9 mouse cellular contexts compared by ENCODE assay signal in the genomic region with DNA sequence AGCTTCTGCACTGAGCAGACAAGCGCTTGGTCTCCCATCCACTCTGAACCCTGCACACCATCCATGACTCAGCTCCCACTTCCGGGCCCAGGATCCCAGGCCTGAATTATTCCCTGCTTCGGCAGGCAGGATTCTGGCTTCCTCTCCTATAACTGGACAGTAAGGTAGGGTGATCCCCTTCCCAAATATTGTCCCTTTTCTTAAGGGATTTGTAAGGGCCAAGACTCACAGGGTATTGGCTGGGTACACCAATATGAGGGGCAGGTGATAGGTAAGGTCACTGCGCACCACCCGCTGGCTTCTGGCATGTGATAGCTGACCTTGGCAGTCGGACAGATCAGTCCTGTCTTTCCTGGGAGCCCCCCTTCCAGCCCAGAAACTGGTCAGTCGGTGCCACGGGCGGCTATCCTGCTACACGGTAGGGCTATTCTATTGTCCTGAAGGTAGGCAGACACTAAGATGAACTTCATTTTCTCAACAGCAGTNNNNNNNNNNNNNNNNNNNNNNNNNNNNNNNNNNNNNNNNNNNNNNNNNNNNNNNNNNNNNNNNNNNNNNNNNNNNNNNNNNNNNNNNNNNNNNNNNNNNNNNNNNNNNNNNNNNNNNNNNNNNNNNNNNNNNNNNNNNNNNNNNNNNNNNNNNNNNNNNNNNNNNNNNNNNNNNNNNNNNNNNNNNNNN. TPM values are rescaled to one million over a fixed set of nuclear protein-coding genes. Genes with fewer than 3 reads are reported as not detected.
DNase-seq lines count a peak whose midpoint lies in the region; ATAC-seq and TF ChIP-seq lines count a peak whose summit lies in the region.
"Had no signal": no experiment of that assay in that cellular context is flagged by ENCODE, and none has a peak within 500 bp of the region (broad histone marks: within the 10 kb centered on the region; RNA-seq: fewer than 3 reads in every experiment).

No protein-coding gene starts in this region.

- no peaks in the 10 kb centered on the region for H3K27me3 ChIP-seq in kidney, postnatal 0 days (ENCODE audit: insufficient read depth, low read length)
- H3K27me3 ChIP-seq in kidney, embryonic 14.5 days (ENCODE audit: control insufficient read depth, insufficient read depth, low read length) = no peaks in the 10 kb centered on the region
- H3K27me3 ChIP-seq in heart, postnatal 0 days (ENCODE audit: control insufficient read depth, insufficient read depth, low read length) = no peaks in the 10 kb centered on the region
- no peaks in the 10 kb centered on the region for H3K27me3 ChIP-seq in myocyte (ENCODE audit: control insufficient read depth, insufficient read depth, insufficient read length)
- no peaks in the 10 kb centered on the region for H3K27me3 ChIP-seq in midbrain, postnatal 0 days (ENCODE audit: insufficient read depth, low read length)

- no peaks in the 10 kb centered on the region for H3K36me3 ChIP-seq in kidney, postnatal 0 days (ENCODE audit: insufficient read depth, low read length)
- no peaks in the 10 kb centered on the region for H3K36me3 ChIP-seq in kidney, embryonic 14.5 days (ENCODE audit: control insufficient read depth, insufficient read depth, low read length)
- peaks cover 7% of the 10 kb centered on the region for H3K36me3 ChIP-seq in heart, postnatal 0 days (replicated peaks; ENCODE audit: control insufficient read depth, insufficient read depth, low read length)
- H3K36me3 ChIP-seq in myocyte (ENCODE audit: control insufficient read depth, insufficient read depth) = peaks cover 34% of the 10 kb centered on the region
- H3K36me3 ChIP-seq in midbrain, postnatal 0 days (ENCODE audit: insufficient read depth, low read length) = peaks cover 4% of the 10 kb centered on the region; the same call in 1 of the 2 replicates
- H3K36me3 ChIP-seq: neural tube, embryonic 12.5 days had no signal

- TF ChIP-seq POLR2A in myocyte (IDR thresholded peaks at IDR 0.05; ENCODE audit: insufficient read length, low read depth) = peak; percentile 48

- peak overlapping the region; percentile 15; the same call in 1 of the 2 replicates for H3K27ac ChIP-seq in kidney, postnatal 0 days
- H3K27ac ChIP-seq in kidney, embryonic 14.5 days (ENCODE audit: low read depth, low read length) = no peak overlapping the region
- peak overlapping the region; percentile 90 for H3K27ac ChIP-seq in brown adipose tissue, adult 24 weeks (replicated peaks; ENCODE audit: low read depth, low read length)
- H3K27ac ChIP-seq in heart, postnatal 0 days (ENCODE audit: low read depth) = peak overlapping the region; percentile 94
- no peak overlapping the region for H3K27ac ChIP-seq in midbrain, postnatal 0 days (ENCODE audit: low read depth, low read length)
- H3K27ac ChIP-seq: neural tube, embryonic 12.5 days had no signal

- no peak for ATAC-seq in kidney, postnatal 0 days (replicated peaks; ENCODE audit: low FRiP score, low read depth)
- ATAC-seq in kidney, embryonic 14.5 days (ENCODE audit: low FRiP score, low TSS enrichment) = no peak
- no peak for ATAC-seq in heart, postnatal 0 days (ENCODE audit: insufficient read depth, low read depth)
- ATAC-seq in midbrain, postnatal 0 days (ENCODE audit: low FRiP score) = no peak
- no peak for ATAC-seq in monocyte, adult 5-6 weeks (replicated peaks; ENCODE audit: insufficient number of reproducible peaks, low FRiP score, low TSS enrichment, poor library complexity, severe bottlenecking)

- TF ChIP-seq CTCF in kidney, postnatal 0 days (IDR thresholded peaks at IDR 0.05; ENCODE audit: low read depth) = no peak
- no peak for TF ChIP-seq CTCF in heart, postnatal 0 days (IDR thresholded peaks at IDR 0.05; ENCODE audit: low read depth)
- no peak for TF ChIP-seq CTCF in midbrain, postnatal 0 days (IDR thresholded peaks at IDR 0.05)

- H3K9me3 ChIP-seq in kidney, postnatal 0 days (replicated peaks; ENCODE audit: low read length) = no peaks in the 10 kb centered on the region
- no peaks in the 10 kb centered on the region for H3K9me3 ChIP-seq in kidney, embryonic 14.5 days (ENCODE audit: control insufficient read depth, low read length)
- no peaks in the 10 kb centered on the region for H3K9me3 ChIP-seq in heart, postnatal 0 days (replicated peaks; ENCODE audit: control insufficient read depth, low read length)
- no peaks in the 10 kb centered on the region for H3K9me3 ChIP-seq in midbrain, postnatal 0 days (ENCODE audit: low read length)
- H3K9me3 ChIP-seq: neural tube, embryonic 12.5 days had no signal

- no peak for DNase-seq in kidney, postnatal 0 days (ENCODE audit: low spot score)
- DNase-seq in heart, postnatal 0 days (ENCODE audit: low spot score) = no peak
- DNase-seq in midbrain, postnatal 0 days (ENCODE audit: low spot score) = no peak

- TF ChIP-seq EP300 in heart, postnatal 0 days (IDR thresholded peaks at IDR 0.05; ENCODE audit: low read depth) = no peak

- no peak overlapping the region for H3K4me3 ChIP-seq in kidney, postnatal 0 days (replicated peaks; ENCODE audit: low read depth, low read length)
- H3K4me3 ChIP-seq in kidney, embryonic 14.5 days (ENCODE audit: low read length) = no peak overlapping the region
- H3K4me3 ChIP-seq in brown adipose tissue, adult 24 weeks (ENCODE audit: insufficient read depth, low read depth, low read length) = 0 out of 2 replicates have a peak overlapping the region, but pooled peaks have one; percentile 9
- H3K4me3 ChIP-seq in heart, postnatal 0 days (ENCODE audit: low read depth, low read length) = no peak overlapping the region
- peak overlapping the region; percentile 13 for H3K4me3 ChIP-seq in myocyte
- no peak overlapping the region for H3K4me3 ChIP-seq in midbrain, postnatal 0 days (ENCODE audit: low read depth, low read length)
- H3K4me3 ChIP-seq: neural tube, embryonic 12.5 days had no signal

- no peak overlapping the region for H3ac ChIP-seq in myocyte (ENCODE audit: control insufficient read depth, insufficient read length)

- H3K9ac ChIP-seq in kidney, postnatal 0 days (ENCODE audit: low read depth, low read length) = 0 out of 2 replicates have a peak overlapping the region, but pooled peaks have one; percentile 18
- H3K9ac ChIP-seq in kidney, embryonic 14.5 days (ENCODE audit: low read depth, low read length) = no peak overlapping the region
- 0 out of 2 replicates have a peak overlapping the region, but pooled peaks have one; percentile 18 for H3K9ac ChIP-seq in heart, postnatal 0 days (replicated peaks; ENCODE audit: low read depth, low read length)
- no peak overlapping the region for H3K9ac ChIP-seq in midbrain, postnatal 0 days (replicated peaks; ENCODE audit: low read length, poor library complexity, severe bottlenecking)
- H3K9ac ChIP-seq: neural tube, embryonic 12.5 days had no signal

- no peak overlapping the region for H3K4me2 ChIP-seq in kidney, postnatal 0 days (ENCODE audit: low read length)
- H3K4me2 ChIP-seq in kidney, embryonic 14.5 days (replicated peaks; ENCODE audit: low read depth, low read length) = no peak overlapping the region
- peak overlapping the region; percentile 9; the same call in 1 of the 2 replicates for H3K4me2 ChIP-seq in heart, postnatal 0 days (ENCODE audit: low read depth, low read length)
- peak overlapping the region; percentile 96 for H3K4me2 ChIP-seq in myocyte (ENCODE audit: low read depth)
- no peak overlapping the region for H3K4me2 ChIP-seq in midbrain, postnatal 0 days (ENCODE audit: low read depth, low read length, poor library complexity, severe bottlenecking)
- H3K4me2 ChIP-seq: neural tube, embryonic 12.5 days had no signal

- 74% methylated on average over 10 of the region's 10 CpGs for WGBS in kidney, postnatal 0 days
- 84% methylated on average over 10 of the region's 10 CpGs for WGBS in kidney, embryonic 14.5 days
- 43% methylated on average over 10 of the region's 10 CpGs for WGBS in heart, postnatal 0 days
- 83% methylated on average over 10 of the region's 10 CpGs for WGBS in midbrain, postnatal 0 days

- peaks cover 76% of the 10 kb centered on the region for H3K79me2 ChIP-seq in myocyte (ENCODE audit: control insufficient read depth, insufficient read depth)

- peaks cover 28% of the 10 kb centered on the region for H3K4me1 ChIP-seq in kidney, postnatal 0 days (replicated peaks; ENCODE audit: insufficient read depth, low read length)
- H3K4me1 ChIP-seq in kidney, embryonic 14.5 days (ENCODE audit: control insufficient read depth, insufficient read depth, low read length) = peaks cover 25% of the 10 kb centered on the region
- peaks cover 50% of the 10 kb centered on the region for H3K4me1 ChIP-seq in brown adipose tissue, adult 24 weeks (ENCODE audit: control insufficient read depth, insufficient read depth, insufficient read length, low read length)
- peaks cover 50% of the 10 kb centered on the region for H3K4me1 ChIP-seq in heart, postnatal 0 days (ENCODE audit: control insufficient read depth, insufficient read depth)
- H3K4me1 ChIP-seq in midbrain, postnatal 0 days (ENCODE audit: insufficient read depth, low read length) = peaks cover 6% of the 10 kb centered on the region; the same call in 1 of the 2 replicates

RNA-seq across cellular contexts. Expression of gene Lmna, which starts 13.9 kb away (rescaled TPM):
- polyA plus RNA-seq in kidney, postnatal 0 days (2015; fragmentation: Nextera tagmentation; extraction: Ambion mirVana) = 99.3 and 108 TPM in 2 replicates
- 41.6 and 55.7 TPM in 2 replicates for polyA plus RNA-seq in kidney, embryonic 14.5 days (2014; fragmentation: Nextera tagmentation; extraction: Ambion mirVana)
- polyA plus RNA-seq in brown adipose tissue, adult 24 weeks (2012; ENCODE audit: insufficient read depth, insufficient read length, missing spikeins) = 33.8 and 35.7 TPM in 2 replicates
- 156 and 210 TPM in 2 replicates for total RNA-seq in heart, postnatal 0 days (2014; rRNA removed; ENCODE audit: low replicate concordance)
- polyA plus RNA-seq in heart, postnatal 0 days (2015; fragmentation: Nextera tagmentation; extraction: Ambion mirVana) = 109 and 122 TPM in 2 replicates
- polyA plus RNA-seq in myocyte (2012; fragmentation: generic; extraction: Trizol) = 954 TPM
- 57.6 and 75.0 TPM in 2 replicates for total RNA-seq in midbrain, postnatal 0 days (2014; rRNA removed)
- 74.1 and 77.2 TPM in 2 replicates for polyA plus RNA-seq in midbrain, postnatal 0 days (2015; fragmentation: Nextera tagmentation; extraction: Ambion mirVana)
- total RNA-seq in monocyte, adult 5-6 weeks (2017) = 28.1 to 43.4 TPM (median 40.8 TPM) in 3 replicates

RNA-seq across cellular contexts. Expression of gene Sema4a, which starts 34.9 kb away (rescaled TPM):
- polyA plus RNA-seq in kidney, postnatal 0 days (2015; fragmentation: Nextera tagmentation; extraction: Ambion mirVana) = 32.6 and 33.3 TPM in 2 replicates
- 5.7 and 10.0 TPM in 2 replicates for polyA plus RNA-seq in kidney, embryonic 14.5 days (2014; fragmentation: Nextera tagmentation; extraction: Ambion mirVana)
- 25.7 and 30.2 TPM in 2 replicates for polyA plus RNA-seq in brown adipose tissue, adult 24 weeks (2012; ENCODE audit: insufficient read depth, insufficient read length, missing spikeins)
- total RNA-seq in heart, postnatal 0 days (2014; rRNA removed; ENCODE audit: low replicate concordance) = 2.0 and 2.1 TPM in 2 replicates
- 0.93 and 1.0 TPM in 2 replicates for polyA plus RNA-seq in heart, postnatal 0 days (2015; fragmentation: Nextera tagmentation; extraction: Ambion mirVana)
- polyA plus RNA-seq in myocyte (2012; fragmentation: generic; extraction: Trizol) = 0.35 TPM
- 52.6 and 62.0 TPM in 2 replicates for total RNA-seq in midbrain, postnatal 0 days (2014; rRNA removed)
- 42.1 and 44.2 TPM in 2 replicates for polyA plus RNA-seq in midbrain, postnatal 0 days (2015; fragmentation: Nextera tagmentation; extraction: Ambion mirVana)
- total RNA-seq in monocyte, adult 5-6 weeks (2017) = 41.3 to 161 TPM (median 62.1 TPM) in 3 replicates

RNA-seq across cellular contexts. Expression of gene Mex3a, which starts 36.3 kb away (rescaled TPM):
- 12.5 and 13.8 TPM in 2 replicates for polyA plus RNA-seq in kidney, postnatal 0 days (2015; fragmentation: Nextera tagmentation; extraction: Ambion mirVana)
- 31.6 and 32.2 TPM in 2 replicates for polyA plus RNA-seq in kidney, embryonic 14.5 days (2014; fragmentation: Nextera tagmentation; extraction: Ambion mirVana)
- 0.16 and 0.21 TPM in 2 replicates for polyA plus RNA-seq in brown adipose tissue, adult 24 weeks (2012; ENCODE audit: insufficient read depth, insufficient read length, missing spikeins)
- total RNA-seq in heart, postnatal 0 days (2014; rRNA removed; ENCODE audit: low replicate concordance) = 6.0 and 9.7 TPM in 2 replicates
- 2.6 and 2.7 TPM in 2 replicates for polyA plus RNA-seq in heart, postnatal 0 days (2015; fragmentation: Nextera tagmentation; extraction: Ambion mirVana)
- 8.1 TPM for polyA plus RNA-seq in myocyte (2012; fragmentation: generic; extraction: Trizol)
- 56.9 and 58.2 TPM in 2 replicates for total RNA-seq in midbrain, postnatal 0 days (2014; rRNA removed)
- polyA plus RNA-seq in midbrain, postnatal 0 days (2015; fragmentation: Nextera tagmentation; extraction: Ambion mirVana) = 15.4 and 16.1 TPM in 2 replicates
- total RNA-seq in monocyte, adult 5-6 weeks (2017) = 0.19 to 0.39 TPM in 2 of 3 replicates, not detected in the other

RNA-seq across cellular contexts. Expression of gene Rab25, which starts 52.2 kb away (rescaled TPM):
- polyA plus RNA-seq in kidney, postnatal 0 days (2015; fragmentation: Nextera tagmentation; extraction: Ambion mirVana) = 27.4 and 28.9 TPM in 2 replicates
- 14.2 and 16.7 TPM in 2 replicates for polyA plus RNA-seq in kidney, embryonic 14.5 days (2014; fragmentation: Nextera tagmentation; extraction: Ambion mirVana)
- not detected in 2 replicates for polyA plus RNA-seq in brown adipose tissue, adult 24 weeks (2012; ENCODE audit: insufficient read depth, insufficient read length, missing spikeins)
- total RNA-seq in heart, postnatal 0 days (2014; rRNA removed; ENCODE audit: low replicate concordance) = 0.39 and 2.5 TPM in 2 replicates
- polyA plus RNA-seq in heart, postnatal 0 days (2015; fragmentation: Nextera tagmentation; extraction: Ambion mirVana) = 0.16 TPM in 1 of 2 replicates, not detected in the other
- 0.13 TPM for polyA plus RNA-seq in myocyte (2012; fragmentation: generic; extraction: Trizol)
- total RNA-seq in midbrain, postnatal 0 days (2014; rRNA removed) = 0.60 TPM in 1 of 2 replicates, not detected in the other
- 0.46 TPM in 1 of 2 replicates, not detected in the other for polyA plus RNA-seq in midbrain, postnatal 0 days (2015; fragmentation: Nextera tagmentation; extraction: Ambion mirVana)
- 0.97 TPM in 1 of 3 replicates, not detected in the others for total RNA-seq in monocyte, adult 5-6 weeks (2017)
- total RNA-seq: left cerebral cortex, postnatal 10 days had no signal

RNA-seq across cellular contexts. Expression of gene Lamtor2, which starts 57.0 kb away (rescaled TPM):
- 164 and 173 TPM in 2 replicates for polyA plus RNA-seq in kidney, postnatal 0 days (2015; fragmentation: Nextera tagmentation; extraction: Ambion mirVana)
- 81.7 and 165 TPM in 2 replicates for polyA plus RNA-seq in kidney, embryonic 14.5 days (2014; fragmentation: Nextera tagmentation; extraction: Ambion mirVana)
- 209 and 224 TPM in 2 replicates for polyA plus RNA-seq in brown adipose tissue, adult 24 weeks (2012; ENCODE audit: insufficient read depth, insufficient read length, missing spikeins)
- total RNA-seq in heart, postnatal 0 days (2014; rRNA removed; ENCODE audit: low replicate concordance) = 3.6 and 34.6 TPM in 2 replicates
- 131 and 136 TPM in 2 replicates for polyA plus RNA-seq in heart, postnatal 0 days (2015; fragmentation: Nextera tagmentation; extraction: Ambion mirVana)
- 165 TPM for polyA plus RNA-seq in myocyte (2012; fragmentation: generic; extraction: Trizol)
- 46.7 and 66.0 TPM in 2 replicates for total RNA-seq in midbrain, postnatal 0 days (2014; rRNA removed)
- polyA plus RNA-seq in midbrain, postnatal 0 days (2015; fragmentation: Nextera tagmentation; extraction: Ambion mirVana) = 187 and 205 TPM in 2 replicates
- 61.5 to 63.7 TPM (median 63.2 TPM) in 3 replicates for total RNA-seq in monocyte, adult 5-6 weeks (2017)

Comparison
In these comparisons a context has a peak if more than half of its experiments do, and no peak if none do; other contexts are left out.
1. H3K27ac ChIP-seq: peak in kidney, postnatal 0 days (single experiment), brown adipose tissue, adult 24 weeks (single experiment) and heart, postnatal 0 days (single experiment); none in kidney, embryonic 14.5 days (single experiment) and midbrain, postnatal 0 days (single experiment).
2. H3K9ac ChIP-seq: peak in kidney, postnatal 0 days (single experiment) and heart, postnatal 0 days (single experiment); none in kidney, embryonic 14.5 days (single experiment) and midbrain, postnatal 0 days (single experiment).
3. H3K4me2 ChIP-seq: peak in heart, postnatal 0 days (single experiment) and myocyte (single experiment); none in kidney, postnatal 0 days (single experiment), kidney, embryonic 14.5 days (single experiment) and midbrain, postnatal 0 days (single experiment).
4. H3K4me3 ChIP-seq: peak in brown adipose tissue, adult 24 weeks (single experiment) and myocyte (single experiment); none in kidney, postnatal 0 days (single experiment), kidney, embryonic 14.5 days (single experiment), heart, postnatal 0 days (single experiment) and midbrain, postnatal 0 days (single experiment).